Mouse (Mus musculus): Measurements from ENCODE around the gene Inf2.

- TF ChIP-seq FLI1 (IDR thresholded peaks at IDR 0.05; ENCODE audit: low read length) (no peak), GATA1 (IDR thresholded peaks at IDR 0.05; ENCODE audit: borderline replicate concordance, low read length) (no peak)
Observed at GRCm38 (mm10) chr12:112604022-112604421, 15.4 kb downstream of the Inf2 start.

Data from megakaryocyte, embryonic 14.5 days (primary cell).